Mouse (Mus musculus) CH12.LX (cell line): ENCODE measurements at regions not wholly inside any gene's neighbourhood (a gene's known extent, or its start where the extent isn't known, plus 50 kb on each side); places are given as distances from the start of the nearest gene placed in this dataset.

Source experiments
- DNase-seq: peaks from one replicate; pipeline ENCODE4 v3.0.0-alpha.2; 2013; ENCODE audit errors: extremely low read depth
- H3K27ac ChIP-seq: 2 replicates; pipeline ENCODE4 v1.5.1; 2012; ENCODE audit warnings: low read depth, mild to moderate bottlenecking, control low read depth, moderate library complexity; ENCODE audit not compliant: insufficient read depth
- H3K27me3 ChIP-seq: replicated peaks from 2 replicates; pipeline ENCODE3; 2012; ENCODE audit warnings: inconsistent platforms
- H3K36me3 ChIP-seq, 2 experiments: replicated peaks in 1 of 2; 2 replicates each; pipeline versions ENCODE3 to v1.6.1; 2012; ENCODE audit warnings: inconsistent platforms in 1 of 2, low read length in 1 of 2, mild to moderate bottlenecking in 1 of 2, mixed read lengths in 1 of 2, moderate library complexity in 1 of 2; ENCODE audit not compliant: control insufficient read depth in 1 of 2, insufficient read depth in 1 of 2
- H3K4me1 ChIP-seq, 2 experiments: 2 replicates each; pipeline ENCODE4 v1.6.1; 2012; ENCODE audit warnings: inconsistent platforms in 1 of 2, moderate library complexity in 1 of 2; ENCODE audit not compliant: insufficient read depth in 2 of 2, control insufficient read depth in 1 of 2
- H3K4me2 ChIP-seq: 2 replicates; pipeline ENCODE4 v1.6.1; 2012; ENCODE audit warnings: low read depth, mild to moderate bottlenecking, control low read depth; ENCODE audit not compliant: poor library complexity, insufficient read depth, severe bottlenecking
- H3K4me3 ChIP-seq, 3 experiments: fragments of 150-350 bp in 1 of 3; sonication (generic) in 1 of 3; replicated peaks in 1 of 3; 2 replicates each; pipeline versions ENCODE3 to v1.5.1; 2011 to 2012; ENCODE audit warnings: low read depth in 2 of 3, low read length in 2 of 3, mild to moderate bottlenecking in 2 of 3, moderate library complexity in 2 of 3, control low read depth in 1 of 3, improper control_type of control experiment in 1 of 3, inconsistent platforms in 1 of 3, mixed read lengths in 1 of 3; ENCODE audit not compliant: poor library complexity in 1 of 3
- H3K79me2 ChIP-seq: replicated peaks from 2 replicates; pipeline ENCODE4 v1.6.1; 2012; ENCODE audit warnings: mild to moderate bottlenecking, moderate library complexity; ENCODE audit not compliant: control insufficient read depth, poor library complexity, insufficient read depth, severe bottlenecking; ENCODE audit errors: extremely low read depth
- H3K9ac ChIP-seq: 2 replicates; pipeline ENCODE4 v1.6.1; 2012; ENCODE audit warnings: low read depth, mild to moderate bottlenecking, control low read depth, moderate library complexity; ENCODE audit not compliant: insufficient read depth
- H3K9me3 ChIP-seq: replicated peaks from 2 replicates; pipeline ENCODE3; 2012; ENCODE audit warnings: low read length, inconsistent platforms, mixed read lengths
- CHD1 ChIP-seq: IDR thresholded peaks from 2 replicates; pipeline ENCODE4 v1.6.1; 2012; ENCODE audit warnings: low read depth, low read length, improper control_type of control experiment, inconsistent platforms
- E2F4 ChIP-seq: IDR thresholded peaks from 2 replicates; pipeline ENCODE4 v1.6.1; 2011; ENCODE audit warnings: low read depth, low read length, improper control_type of control experiment; ENCODE audit not compliant: insufficient replicate concordance
- EP300 ChIP-seq: IDR thresholded peaks from 2 replicates; pipeline ENCODE4 v1.6.1; 2011; ENCODE audit warnings: low read length, improper control_type of control experiment
- ETS1 ChIP-seq: conservative IDR thresholded peaks from 2 replicates; pipeline ENCODE4 v1.6.1; 2012; ENCODE audit warnings: low read depth, mild to moderate bottlenecking, inconsistent platforms, low read length, improper control_type of control experiment, moderate library complexity
- GABPA ChIP-seq: IDR thresholded peaks from 2 replicates; pipeline ENCODE4 v1.6.1; 2012; ENCODE audit warnings: low read depth, low read length, improper control_type of control experiment, inconsistent platforms; ENCODE audit not compliant: insufficient replicate concordance
- HCFC1 ChIP-seq: IDR thresholded peaks from 2 replicates; pipeline ENCODE4 v1.6.1; 2012; ENCODE audit warnings: low read depth, mild to moderate bottlenecking, inconsistent platforms, low read length, improper control_type of control experiment
- JUND ChIP-seq: conservative IDR thresholded peaks from 2 replicates; pipeline ENCODE4 v1.6.1; 2011; ENCODE audit warnings: low read depth, low read length, improper control_type of control experiment
- MAFK ChIP-seq: IDR thresholded peaks from 2 replicates; pipeline ENCODE4 v1.6.1; 2011; ENCODE audit warnings: low read length, improper control_type of control experiment; ENCODE audit not compliant: insufficient replicate concordance
- MAX ChIP-seq: IDR thresholded peaks from 2 replicates; pipeline ENCODE4 v1.6.1; 2011; ENCODE audit warnings: low read length, improper control_type of control experiment
- MEF2A ChIP-seq: IDR thresholded peaks from 2 replicates; pipeline ENCODE4 v1.6.1; 2014; ENCODE audit warnings: low read depth, mild to moderate bottlenecking, inconsistent platforms, low read length, improper control_type of control experiment, borderline replicate concordance
- MXI1 ChIP-seq: IDR thresholded peaks from 2 replicates; pipeline ENCODE4 v1.6.1; 2011; ENCODE audit warnings: mild to moderate bottlenecking, low read depth, low read length, improper control_type of control experiment
- POLR2A ChIP-seq: IDR thresholded peaks from 2 replicates; pipeline ENCODE4 v1.6.1; 2011; ENCODE audit warnings: low read depth, mild to moderate bottlenecking, improper control_type of control experiment, low read length
- POLR2AphosphoS2 ChIP-seq: IDR thresholded peaks from 2 replicates; pipeline ENCODE4 v1.6.1; 2011; ENCODE audit warnings: low read depth, low read length, improper control_type of control experiment
- RAD21 ChIP-seq: IDR thresholded peaks from 2 replicates; pipeline ENCODE4 v1.6.1; 2011; ENCODE audit warnings: low read depth, mild to moderate bottlenecking, low read length, improper control_type of control experiment, moderate library complexity
- SMC3 ChIP-seq: IDR thresholded peaks from 2 replicates; pipeline ENCODE4 v1.6.1; 2011; ENCODE audit warnings: low read depth, low read length, improper control_type of control experiment
- TBP ChIP-seq: conservative IDR thresholded peaks from 2 replicates; pipeline ENCODE4 v1.6.1; 2011; ENCODE audit warnings: low read depth, low read length, improper control_type of control experiment
- TCF12 ChIP-seq: IDR thresholded peaks from 2 replicates; pipeline ENCODE4 v1.6.1; 2014; ENCODE audit warnings: low read depth, mild to moderate bottlenecking, inconsistent platforms, low read length, improper control_type of control experiment
- UBTF ChIP-seq: IDR thresholded peaks from 2 replicates; pipeline ENCODE4 v1.6.1; 2012; ENCODE audit warnings: low read depth, mild to moderate bottlenecking, inconsistent platforms, low read length, improper control_type of control experiment, moderate library complexity
- ZC3H11A ChIP-seq: IDR thresholded peaks from 2 replicates; pipeline ENCODE4 v1.6.1; 2012; ENCODE audit warnings: low read depth, mild to moderate bottlenecking, inconsistent platforms, low read length, improper control_type of control experiment
- dilution Hi-C: fragments of 300-500 bp; cut with MboI; formaldehyde crosslinking; loops from 2 replicates; pipeline ENCODE4 v1.14.3; 2020; ENCODE audit warnings: low sequenced_read_pairs; ENCODE audit not compliant: extremely low pct_unique_long_range_greater_than_20kb, extremely low pct_ligation_motif_present
- in situ Hi-C: fragments of 300-500 bp; cut with MboI; formaldehyde crosslinking; loops from 3 replicates; pipeline ENCODE4 v1.14.3; 2019; ENCODE audit warnings: low sequenced_read_pairs, low pct_ligation_motif_present, low pct_unique_long_range_greater_than_20kb, mixed read lengths

GRCm38 (mm10) chr1:56130951-56131350 lies 506.3 kb downstream of the Hsfy2 start:
- H3K27ac ChIP-seq, result no peak overlapping the region
- H3K27me3 ChIP-seq, result no peaks in the 10 kb centered on the region
- H3K4me1 ChIP-seq, result no peaks in the 10 kb centered on the region
- no peak overlapping the region for H3K9ac ChIP-seq
- no peaks in the 10 kb centered on the region for H3K9me3 ChIP-seq
- H3K36me3 ChIP-seq, result no peaks in the 10 kb centered on the region
- dilution Hi-C loops, result no loop called here
- H3K79me2 ChIP-seq, result no peaks in the 10 kb centered on the region
- TF ChIP-seq E2F4 (no peak), MAFK (no peak), TCF12 (no peak), MAX (no peak), MXI1 (no peak), GABPA (no peak)
- TF ChIP-seq, all 38 proteins: peak for 0
- no peak for DNase-seq
- Histone ChIP-seq H3K4me2 (no peak overlapping the region), H3K4me3 (no peak overlapping the region)
- in situ Hi-C loops, result no loop called here

- H3K79me2 ChIP-seq, result no peaks in the 10 kb centered on the region
- H3K4me3 ChIP-seq, result no peak overlapping the region
- no peak overlapping the region for H3K9ac ChIP-seq
- H3K36me3 ChIP-seq, result no peaks in the 10 kb centered on the region
- no peak for DNase-seq
- dilution Hi-C loops, result no loop called here
- no peak overlapping the region for H3K4me2 ChIP-seq
- H3K9me3 ChIP-seq, result no peaks in the 10 kb centered on the region
- H3K27me3 ChIP-seq, result no peaks in the 10 kb centered on the region
- in situ Hi-C loops, result no loop called here
- no peak for TF ChIP-seq EP300
- no peak for TF ChIP-seq CHD1
- TF ChIP-seq SMC3, result no peak
- TF ChIP-seq ETS1, result no peak
- TF ChIP-seq MXI1, result no peak
- TF ChIP-seq HCFC1, result no peak
- TF ChIP-seq MAFK, result no peak
- no peak for TF ChIP-seq JUND
- TF ChIP-seq RAD21, result no peak
- no peak for TF ChIP-seq POLR2AphosphoS2
- TF ChIP-seq POLR2A, result no peak
- TF ChIP-seq UBTF, result no peak
- no peak for TF ChIP-seq TBP
- no peak for TF ChIP-seq MEF2A
- TF ChIP-seq ZC3H11A, result no peak
- TF ChIP-seq, all 38 proteins: peak for 0
- peaks cover 0 to 22% of the 10 kb centered on the region in 2 experiments; a peak in 1 of 4 replicates for H3K4me1 ChIP-seq
- H3K27ac ChIP-seq, result no peak overlapping the region
These were observed 547.9 kb downstream of the Hsfy2 start for GRCm38 (mm10) chr1:56089254-56089834.
